Mouse (Mus musculus) hindbrain, postnatal 0 days (tissue): ENCODE measurements around the gene Elk3. TPM values are rescaled to one million over a fixed set of nuclear protein-coding genes. Genes with fewer than 3 reads are reported as not detected.

ENCODE experiments used
- ATAC-seq: fragments of 200-750 bp; cut with Nextera tagmentation; 2 replicates; pipeline ENCODE4 v1.8.0; 2017; ENCODE audit warnings: mild to moderate bottlenecking, moderate TSS enrichment, moderate library complexity
- DNase-seq: peaks from one replicate; pipeline ENCODE4 v3.0.0-alpha.2; 2015; ENCODE audit warnings: low spot score
- H3K27ac ChIP-seq: fragments of 300-500 bp; sonication (generic); 2 replicates; pipeline ENCODE4 v1.5.1; 2014; ENCODE audit warnings: mild to moderate bottlenecking
- H3K27me3 ChIP-seq: fragments of 300-500 bp; sonication (generic); 2 replicates; pipeline ENCODE4 v1.6.1; 2014; ENCODE audit warnings: low read length, mixed read lengths; ENCODE audit not compliant: insufficient read depth
- H3K36me3 ChIP-seq: fragments of 300-500 bp; sonication (generic); 2 replicates; pipeline ENCODE4 v1.6.1; 2014; ENCODE audit warnings: low read length, mixed read lengths; ENCODE audit not compliant: insufficient read depth
- H3K4me1 ChIP-seq: fragments of 300-500 bp; sonication (generic); 2 replicates; pipeline ENCODE4 v1.6.1; 2014; ENCODE audit warnings: antibody characterized with exemption, low read length, mixed read lengths; ENCODE audit not compliant: insufficient read depth
- H3K4me2 ChIP-seq: fragments of 300-500 bp; sonication (generic); 2 replicates; pipeline ENCODE4 v1.6.1; 2014; ENCODE audit warnings: low read depth, mild to moderate bottlenecking, low read length, moderate library complexity, mixed read lengths
- H3K4me3 ChIP-seq: fragments of 300-500 bp; sonication (generic); 2 replicates; pipeline ENCODE4 v1.5.1; 2014; ENCODE audit warnings: low read length
- H3K9ac ChIP-seq: fragments of 300-500 bp; sonication (generic); replicated peaks from 2 replicates; pipeline ENCODE4 v1.6.1; 2014; ENCODE audit warnings: mild to moderate bottlenecking, low read length, moderate library complexity, mixed read lengths
- H3K9me3 ChIP-seq: fragments of 300-500 bp; sonication (generic); 2 replicates; pipeline ENCODE4 v1.6.1; 2016; ENCODE audit warnings: low read length, mixed read lengths
- CTCF ChIP-seq: IDR thresholded peaks from 2 replicates; pipeline ENCODE4 v1.5.1; 2016; ENCODE audit warnings: antibody characterized with exemption, control low read depth, low read depth
- WGBS: fragments of 180-500 bp; shearing (Covaris S2); extraction: QIAGEN DNeasy Blood & Tissue Kit; methylation state at CpG from one replicate; pipeline ENCODE4 v1.1.7; 2014; 5-methylcytosine and 5-hydroxymethylcytosine counted together
- polyA plus RNA-seq: library from polyadenylated mRNA; unstranded; fragments of >200 nt; fragmentation: Nextera tagmentation; extraction: Ambion mirVana; gene quantifications from 2 replicates; pipeline ENCODE4 v1.2.1, GENCODE M21; 2015
- total RNA-seq: library from RNA; depleted of rRNA; stranded (reverse); fragments of >200 nt; gene quantifications from 2 replicates; pipeline ENCODE4 v1.2.3, GENCODE M21; 2014

The Elk3 gene
- total and polyA plus RNA-seq, 2 experiments from 2014 or later = 7.1 to 7.6 TPM

DNA sequence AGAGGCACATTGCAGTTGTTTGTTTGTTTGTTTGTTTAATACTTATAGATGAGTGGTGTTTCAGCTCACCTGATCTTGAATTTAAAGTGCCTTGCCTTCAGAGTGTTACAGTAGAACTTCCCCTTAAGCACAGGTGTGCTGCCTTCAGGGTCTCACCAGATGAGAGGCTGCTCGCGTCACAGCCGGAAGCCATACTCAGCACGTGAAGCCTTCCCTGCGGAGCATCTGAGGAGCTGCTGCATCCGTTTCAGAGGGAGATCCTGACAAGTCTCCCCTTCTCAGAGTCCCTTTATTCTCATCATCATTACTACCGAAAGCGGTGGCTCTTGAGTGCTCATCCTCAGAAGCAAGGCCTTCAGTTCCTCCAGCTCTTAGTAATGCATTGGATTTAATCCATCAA is 62.5 kb downstream of the Elk3 start:
- no peak for TF ChIP-seq CTCF
- 0 out of 2 replicates have a peak, but pooled peaks cover 3% of the 10 kb centered on the region for H3K36me3 ChIP-seq
- no peaks in the 10 kb centered on the region for H3K9me3 ChIP-seq
- no peaks in the 10 kb centered on the region for H3K27me3 ChIP-seq
- DNase-seq (no peak), ATAC-seq (no peak)
- no peak overlapping the region for H3K27ac ChIP-seq
- H3K9ac ChIP-seq = no peak overlapping the region
- no peaks in the 10 kb centered on the region for H3K4me1 ChIP-seq
- 81% methylated on average over 8 of the region's 8 CpGs for whole genome bisulfite sequencing
- H3K4me3 ChIP-seq = no peak overlapping the region
- no peak overlapping the region for H3K4me2 ChIP-seq

DNA sequence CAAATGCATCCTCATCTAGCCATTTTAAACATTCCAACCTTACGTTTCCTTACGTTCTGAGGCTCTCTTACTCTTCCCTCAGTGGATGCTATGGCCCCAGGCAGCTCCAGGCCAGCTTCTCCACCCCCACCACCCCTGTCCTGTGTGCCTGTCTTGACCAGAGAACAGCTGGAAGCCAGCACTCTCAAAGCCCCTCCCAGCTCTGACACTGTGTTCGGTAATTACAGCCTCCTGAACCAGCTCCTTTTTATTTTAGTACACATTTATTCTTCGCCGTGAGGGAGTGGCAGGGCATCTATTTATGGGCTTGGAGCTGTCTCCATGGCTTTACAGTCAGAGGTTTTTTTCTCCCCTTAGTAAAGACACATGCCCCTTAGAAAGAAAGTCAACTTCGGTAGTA is 63.0 kb downstream of the Elk3 start:
- Histone ChIP-seq H3K4me3 (no peak overlapping the region), H3K27me3 (no peaks in the 10 kb centered on the region), H3K36me3 (0 out of 2 replicates have a peak, but pooled peaks cover 3% of the 10 kb centered on the region), H3K4me1 (no peaks in the 10 kb centered on the region), H3K9me3 (no peaks in the 10 kb centered on the region), H3K27ac (no peak overlapping the region), H3K9ac (no peak overlapping the region), H3K4me2 (no peak overlapping the region)
- no peak for TF ChIP-seq CTCF
- ATAC-seq (no peak), DNase-seq (no peak)
- WGBS = 55% methylated on average over 6 of the region's 6 CpGs

DNA sequence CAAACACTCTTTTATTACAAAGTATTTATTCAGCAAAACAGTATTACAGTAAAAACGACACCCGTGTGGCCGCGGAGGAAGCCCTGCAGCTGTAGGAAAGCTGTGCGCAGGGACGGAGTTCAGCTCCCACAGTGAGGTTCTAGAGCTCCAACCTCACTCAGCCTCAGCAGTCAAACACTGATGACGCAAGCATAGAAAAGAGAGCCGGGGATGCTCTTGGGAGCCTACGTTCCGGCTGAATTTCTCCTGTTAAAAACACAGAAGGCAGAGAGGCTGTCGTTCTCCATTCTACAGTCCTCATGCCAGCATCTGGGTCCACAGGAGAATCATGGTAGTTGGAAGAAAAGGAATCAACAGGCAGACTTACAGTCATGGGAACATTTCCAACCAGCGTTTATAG is 63.5 kb downstream of the Elk3 start:
- DNase-seq = no peak
- Histone ChIP-seq H3K9me3 (no peaks in the 10 kb centered on the region), H3K4me3 (no peak overlapping the region), H3K27me3 (no peaks in the 10 kb centered on the region), H3K36me3 (0 out of 2 replicates have a peak, but pooled peaks cover 3% of the 10 kb centered on the region), H3K4me2 (no peak overlapping the region), H3K4me1 (no peaks in the 10 kb centered on the region), H3K27ac (no peak overlapping the region), H3K9ac (no peak overlapping the region)
- WGBS = 77% methylated on average over 12 of the region's 12 CpGs
- TF ChIP-seq CTCF = no peak
- ATAC-seq = no peak

DNA sequence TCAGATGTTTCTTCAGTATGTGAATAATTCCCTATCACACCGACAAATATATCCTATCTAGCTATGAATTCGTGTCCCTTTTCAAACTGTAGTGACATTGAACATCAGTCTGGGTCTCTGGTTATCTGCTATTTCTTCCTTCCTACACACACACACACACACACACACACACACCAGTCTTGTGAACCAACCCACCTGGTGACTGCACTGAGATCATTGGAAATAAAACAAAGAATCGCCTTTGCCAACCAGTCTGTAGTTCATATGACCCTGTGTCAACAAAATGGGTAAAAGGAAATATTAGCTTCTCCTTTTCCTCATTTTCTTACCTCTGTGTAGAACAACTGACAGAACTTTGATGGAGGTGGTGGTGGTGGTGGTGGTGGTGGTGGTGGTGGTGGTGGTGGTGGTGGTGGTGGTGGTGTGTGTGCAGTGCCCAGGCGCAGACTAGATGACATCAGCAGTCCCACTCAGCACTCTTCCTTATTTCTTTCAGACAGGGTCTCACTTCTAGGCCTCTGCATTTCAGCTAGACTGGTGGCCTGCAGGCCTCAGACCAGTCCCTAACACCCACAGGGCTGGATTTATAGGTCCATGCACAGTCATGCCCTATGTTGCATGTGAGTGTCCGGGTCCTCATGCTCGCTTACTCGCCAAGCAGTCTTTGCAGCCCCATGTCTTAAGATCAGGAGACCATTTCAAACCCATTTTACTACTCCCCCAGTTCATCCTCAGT is 64.6 kb downstream of the Elk3 start:
- no peak overlapping the region for H3K27ac ChIP-seq
- H3K4me3 ChIP-seq = no peak overlapping the region
- no peaks in the 10 kb centered on the region for H3K4me1 ChIP-seq
- no peaks in the 10 kb centered on the region for H3K9me3 ChIP-seq
- TF ChIP-seq CTCF = no peak
- peaks cover 8% of the 10 kb centered on the region; the same call in 1 of the 2 replicates for H3K36me3 ChIP-seq
- ATAC-seq = no peak
- H3K27me3 ChIP-seq = no peaks in the 10 kb centered on the region
- WGBS = 94% methylated on average over 7 of the region's 7 CpGs
- no peak for DNase-seq
- no peak overlapping the region for H3K9ac ChIP-seq
- no peak overlapping the region for H3K4me2 ChIP-seq

DNA sequence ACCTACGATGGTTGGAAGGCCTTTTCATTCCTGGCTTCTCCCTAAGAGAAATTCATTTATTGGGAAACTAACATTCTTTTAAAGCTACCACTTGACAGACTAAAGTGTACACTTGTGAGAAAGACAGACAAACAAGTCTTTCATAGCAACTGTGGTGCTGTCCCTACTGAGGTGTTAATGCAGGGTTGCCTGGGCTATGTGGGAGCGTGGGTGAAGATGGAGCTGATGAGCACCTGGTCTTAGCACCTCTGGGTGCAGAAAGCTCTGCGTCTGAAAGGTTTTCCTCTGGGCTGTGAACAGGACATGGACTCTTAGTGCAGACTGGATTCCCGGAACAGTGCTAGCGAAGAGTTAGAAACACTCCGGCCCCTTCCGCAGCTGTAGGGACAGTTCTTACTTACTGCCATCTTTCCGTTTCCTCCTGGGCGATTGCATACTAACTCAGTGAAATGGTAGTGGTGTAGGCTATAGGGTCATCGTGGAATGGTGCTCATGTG is 66.7 kb downstream of the Elk3 start:
- no peaks in the 10 kb centered on the region for H3K4me1 ChIP-seq
- no peak overlapping the region for H3K4me2 ChIP-seq
- no peak overlapping the region for H3K27ac ChIP-seq
- DNase-seq (no peak), ATAC-seq (no peak)
- 86% methylated on average over 10 of the region's 10 CpGs for WGBS
- no peak for TF ChIP-seq CTCF
- H3K36me3 ChIP-seq = peaks cover 22% of the 10 kb centered on the region
- H3K9ac ChIP-seq = no peak overlapping the region
- no peak overlapping the region for H3K4me3 ChIP-seq
- no peaks in the 10 kb centered on the region for H3K9me3 ChIP-seq
- no peaks in the 10 kb centered on the region for H3K27me3 ChIP-seq

DNA sequence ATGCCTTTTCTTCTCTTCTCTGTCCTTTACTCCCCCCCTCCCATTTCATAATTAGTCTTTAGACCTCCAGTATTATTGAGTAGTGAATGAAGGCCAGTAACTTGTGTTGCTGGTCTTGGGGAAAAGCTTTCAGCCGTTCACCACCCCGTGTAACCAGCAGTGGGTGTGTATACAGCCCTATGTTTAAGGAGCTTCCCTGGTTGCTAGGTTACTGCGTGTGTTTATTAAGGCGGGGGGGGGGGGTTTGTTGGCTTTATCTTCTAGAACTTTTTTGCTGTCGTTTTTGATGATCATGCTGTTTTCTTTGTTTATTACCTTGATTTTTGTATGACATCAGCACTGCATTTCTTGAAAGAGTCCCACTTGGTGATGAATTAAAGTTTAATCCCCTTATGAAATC is 68.1 kb downstream of the Elk3 start:
- Histone ChIP-seq H3K27ac (no peak overlapping the region), H3K27me3 (no peaks in the 10 kb centered on the region)
- no peak for DNase-seq

DNA sequence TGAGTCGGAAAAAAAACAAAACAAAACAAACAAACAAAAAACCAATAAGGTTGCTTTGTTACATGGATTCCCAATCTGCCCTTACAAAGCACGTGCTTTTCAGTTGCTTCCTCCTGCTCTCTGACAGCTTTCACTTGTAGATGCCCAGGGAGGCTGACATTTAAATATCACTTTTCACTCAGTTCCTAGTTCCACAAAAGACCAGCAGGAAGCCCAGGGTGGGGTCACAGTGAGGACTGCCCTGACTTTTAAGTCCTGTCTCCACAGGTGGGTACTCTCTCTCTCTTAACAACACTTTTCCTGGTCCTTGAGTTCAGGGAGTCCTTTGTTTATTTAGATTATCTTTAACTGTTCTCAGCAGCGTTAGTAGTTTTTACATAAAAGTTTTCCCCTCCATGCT is 68.7 kb downstream of the Elk3 start:
- WGBS = 10% methylated on average over 3 of the region's 3 CpGs

More for the DNA sequence above, 68.1 kb downstream of the Elk3 start:
- H3K4me3 ChIP-seq = no peak overlapping the region
- no peaks in the 10 kb centered on the region for H3K4me1 ChIP-seq
- peaks cover 31% of the 10 kb centered on the region for H3K36me3 ChIP-seq
- no peak for ATAC-seq
- no peak for TF ChIP-seq CTCF
- no peak overlapping the region for H3K4me2 ChIP-seq
- H3K9me3 ChIP-seq = no peaks in the 10 kb centered on the region
- H3K9ac ChIP-seq = no peak overlapping the region
- WGBS = 11% methylated on average over 5 of the region's 5 CpGs

More for the DNA sequence above, 68.7 kb downstream of the Elk3 start:
- no peak for DNase-seq
- Histone ChIP-seq H3K4me1 (no peaks in the 10 kb centered on the region), H3K36me3 (peaks cover 31% of the 10 kb centered on the region), H3K9me3 (no peaks in the 10 kb centered on the region), H3K4me2 (no peak overlapping the region), H3K27me3 (no peaks in the 10 kb centered on the region), H3K4me3 (no peak overlapping the region), H3K9ac (no peak overlapping the region), H3K27ac (no peak overlapping the region)
- no peak for TF ChIP-seq CTCF
- ATAC-seq = no peak
